Comparison of ENCODE assay signal across 26 mouse cellular contexts in genomic region chr6:28486008-28486407, GRCm38 (mm10). TPM values are rescaled to one million over a fixed set of nuclear protein-coding genes. Genes with fewer than 3 reads are reported as not detected.
A peak's percentile ranks its signal among the peaks of the same experiment; 100 is the strongest.
DNase-seq lines count a peak whose midpoint lies in the region; ATAC-seq and TF ChIP-seq lines count a peak whose summit lies in the region.
"Had no signal": no experiment of that assay in that cellular context is flagged by ENCODE, and none has a peak within 500 bp of the region (broad histone marks: within the 10 kb centered on the region; RNA-seq: fewer than 3 reads in every experiment).

No protein-coding gene starts in this region.

- no peak overlapping the region for H3K9ac ChIP-seq in heart, postnatal 0 days (replicated peaks; ENCODE audit: low read depth, low read length)
- no peak overlapping the region for H3K9ac ChIP-seq in forebrain, embryonic 12.5 days
- H3K9ac ChIP-seq: hindbrain, embryonic 15.5 days; intestine, embryonic 15.5 days; liver, embryonic 13.5 days; lung, embryonic 15.5 days; midbrain, embryonic 12.5 days; neural tube, embryonic 12.5 days had no signal

- no peak overlapping the region for H3K4me3 ChIP-seq in layer of hippocampus, adult 2 months
- H3K4me3 ChIP-seq in heart, postnatal 0 days (ENCODE audit: low read depth, low read length), result no peak overlapping the region
- H3K4me3 ChIP-seq in myocyte, result no peak overlapping the region
- H3K4me3 ChIP-seq in forebrain, embryonic 12.5 days (replicated peaks), result no peak overlapping the region
- H3K4me3 ChIP-seq in left cerebral cortex, adult 2 months, result no peak overlapping the region
- H3K4me3 ChIP-seq: hindbrain, embryonic 15.5 days; intestine, embryonic 15.5 days; liver, embryonic 13.5 days; lung, embryonic 15.5 days; midbrain, embryonic 12.5 days; neural tube, embryonic 12.5 days had no signal

- peaks cover 73% of the 10 kb centered on the region for H3K4me1 ChIP-seq in heart, postnatal 0 days (ENCODE audit: control insufficient read depth, insufficient read depth)
- peaks cover 21% of the 10 kb centered on the region for H3K4me1 ChIP-seq in forebrain, embryonic 12.5 days

- no peak for TF ChIP-seq EP300 in heart, postnatal 0 days (IDR thresholded peaks at IDR 0.05; ENCODE audit: low read depth)

- peaks cover 6% of the 10 kb centered on the region; the same call in 1 of the 2 replicates for H3K36me3 ChIP-seq in heart, postnatal 0 days (replicated peaks; ENCODE audit: control insufficient read depth, insufficient read depth, low read length)
- no peaks in the 10 kb centered on the region for H3K36me3 ChIP-seq in myocyte (ENCODE audit: control insufficient read depth, insufficient read depth)
- H3K36me3 ChIP-seq in forebrain, embryonic 12.5 days (replicated peaks), result peaks cover 11% of the 10 kb centered on the region
- H3K36me3 ChIP-seq: hindbrain, embryonic 15.5 days; intestine, embryonic 15.5 days had no signal

- peak; percentile 87 for ATAC-seq in heart, postnatal 0 days (ENCODE audit: insufficient read depth, low read depth)
- no peak for ATAC-seq in forebrain, embryonic 12.5 days (ENCODE audit: low FRiP score)
- ATAC-seq: forebrain, embryonic 14.5 days; intestine, embryonic 15.5 days; Patski had no signal

- intact Hi-C loops in left cerebral cortex, adult 2 months (cut with DNase I), result no loop called here

- 36% methylated on average over 2 of the region's 2 CpGs for WGBS in heart, postnatal 0 days
- WGBS in forebrain, embryonic 12.5 days, result 92% methylated on average over 2 of the region's 2 CpGs

- no peak for DNase-seq in layer of hippocampus, adult 2 months (ENCODE audit: low spot score in 2 of 2)
- DNase-seq in layer of hippocampus, postnatal 25 days (ENCODE audit: extremely low spot score in 1 of 2, low spot score in 1 of 2), result no peak
- peak; percentile 63 for DNase-seq in heart, adult 8-10 months (ENCODE audit: low spot score)
- peak; percentile 73 for DNase-seq in heart, postnatal 0 days (ENCODE audit: low spot score)
- DNase-seq in frontal cortex, postnatal 10 days (ENCODE audit: low spot score in 2 of 2), result no peak
- DNase-seq in left cerebral cortex, adult 2 months (ENCODE audit: extremely low spot score in 1 of 2, low spot score in 2 of 2), result no peak
- DNase-seq: adrenal gland, postnatal 10 days; cerebellum, adult 11 months; kidney, adult 9 months; kidney, postnatal 25 days; liver, embryonic 13.5 days; thymus, postnatal 36 days had no signal

- no peaks in the 10 kb centered on the region for H3K27me3 ChIP-seq in heart, postnatal 0 days (ENCODE audit: control insufficient read depth, insufficient read depth, low read length)
- H3K27me3 ChIP-seq in myocyte (ENCODE audit: control insufficient read depth, insufficient read depth, insufficient read length), result no peaks in the 10 kb centered on the region
- no peaks in the 10 kb centered on the region for H3K27me3 ChIP-seq in forebrain, embryonic 12.5 days
- H3K27me3 ChIP-seq: hindbrain, embryonic 15.5 days; intestine, embryonic 15.5 days; liver, embryonic 13.5 days; lung, embryonic 15.5 days; midbrain, embryonic 12.5 days; neural tube, embryonic 12.5 days; Patski had no signal

- TF ChIP-seq POLR2A in myocyte (IDR thresholded peaks at IDR 0.05; ENCODE audit: insufficient read length, low read depth), result no peak

- peak overlapping the region; percentile 68; the same call in 1 of the 2 replicates for H3K27ac ChIP-seq in layer of hippocampus, adult 2 months
- H3K27ac ChIP-seq in heart, postnatal 0 days (ENCODE audit: low read depth), result peak overlapping the region; percentile 77
- H3K27ac ChIP-seq in forebrain, embryonic 12.5 days, result no peak overlapping the region
- H3K27ac ChIP-seq in left cerebral cortex, adult 2 months, result no peak overlapping the region
- H3K27ac ChIP-seq: hindbrain, embryonic 15.5 days; intestine, embryonic 15.5 days; liver, embryonic 13.5 days; lung, embryonic 15.5 days; midbrain, embryonic 12.5 days; neural tube, embryonic 12.5 days had no signal

- H3K79me2 ChIP-seq in myocyte (ENCODE audit: control insufficient read depth, insufficient read depth), result peaks cover 99% of the 10 kb centered on the region

- H3K9me3 ChIP-seq in heart, postnatal 0 days (replicated peaks; ENCODE audit: control insufficient read depth, low read length), result no peaks in the 10 kb centered on the region
- H3K9me3 ChIP-seq in forebrain, embryonic 12.5 days, result no peaks in the 10 kb centered on the region
- H3K9me3 ChIP-seq: hindbrain, embryonic 15.5 days; intestine, embryonic 15.5 days; liver, embryonic 13.5 days; lung, embryonic 15.5 days; midbrain, embryonic 12.5 days; neural tube, embryonic 12.5 days had no signal

- H3K4me2 ChIP-seq in heart, postnatal 0 days (ENCODE audit: low read depth, low read length), result peak overlapping the region; percentile 32; the same call in 1 of the 2 replicates
- peak overlapping the region; percentile 85 for H3K4me2 ChIP-seq in myocyte (ENCODE audit: low read depth)
- H3K4me2 ChIP-seq in forebrain, embryonic 12.5 days, result no peak overlapping the region
- H3K4me2 ChIP-seq: hindbrain, embryonic 15.5 days; intestine, embryonic 15.5 days; liver, embryonic 13.5 days; lung, embryonic 15.5 days; midbrain, embryonic 12.5 days; neural tube, embryonic 12.5 days had no signal

- no peak overlapping the region for H3ac ChIP-seq in myocyte (ENCODE audit: control insufficient read depth, insufficient read length)

- TF ChIP-seq CTCF in layer of hippocampus, adult 2 months (conservative IDR thresholded peaks at IDR 0.05), result no peak
- no peak for TF ChIP-seq CTCF in heart, postnatal 0 days (IDR thresholded peaks at IDR 0.05; ENCODE audit: low read depth)
- TF ChIP-seq CTCF in left cerebral cortex, adult 2 months (IDR thresholded peaks at IDR 0.05), result no peak

TF ChIP-seq in myocyte, 11 proteins besides CTCF, POLR2A, EP300 and RAD21:
- TF ChIP-seq CEBPB (IDR thresholded peaks at IDR 0.05; ENCODE audit: insufficient read depth, poor library complexity, severe bottlenecking) (no peak), USF1 (IDR thresholded peaks at IDR 0.05; ENCODE audit: low read depth) (no peak), E2F4 (IDR thresholded peaks at IDR 0.05; ENCODE audit: insufficient read depth) (no peak), POLR2AphosphoS2 (IDR thresholded peaks at IDR 0.05; ENCODE audit: insufficient read length, low read depth) (no peak), MAX (IDR thresholded peaks at IDR 0.05; ENCODE audit: low read depth) (no peak), MYOG (IDR thresholded peaks at IDR 0.05; ENCODE audit: control insufficient read depth in 1 of 3, insufficient read depth in 1 of 3, insufficient read length in 2 of 3, low read depth in 2 of 3) (peak in 1 of 3 experiments; percentile 28), MYOD1 (IDR thresholded peaks at IDR 0.05; ENCODE audit: control insufficient read depth in 1 of 3, insufficient read length in 2 of 3, low read depth in 2 of 3) (peak in 1 of 3 experiments; percentile 66)

RNA-seq across cellular contexts. Expression of gene Snd1, which starts 11.1 kb away (rescaled TPM):
- total RNA-seq in layer of hippocampus, adult 2 months (2021), result 100 to 1,000 TPM; 110 to 112 TPM
- 100 to 1,000 TPM; 113 to 115 TPM for total RNA-seq in layer of hippocampus, postnatal 25 days (2021)
- total RNA-seq in heart, adult 8-10 months (2022), result 10 to 100 TPM; 70.6 to 88.2 (median 80.3) TPM
- 101 and 120 TPM in 2 replicates for total RNA-seq in heart, postnatal 0 days (2014; rRNA removed; ENCODE audit: low replicate concordance)
- 52.2 and 54.7 TPM in 2 replicates for polyA plus RNA-seq in heart, postnatal 0 days (2015; fragmentation: Nextera tagmentation; extraction: Ambion mirVana)
- polyA plus RNA-seq in myocyte (2012; fragmentation: generic; extraction: Trizol), result 190 TPM
- polyA plus RNA-seq in forebrain, embryonic 12.5 days (2016; fragmentation: Nextera tagmentation; extraction: Ambion mirVana), result 104 and 109 TPM in 2 replicates
- total RNA-seq in left cerebral cortex, adult 2 months (2021), result 10 to 100 TPM; 76.7 to 77.9 TPM

RNA-seq across cellular contexts. Expression of gene Pax4, which starts 36.9 kb away (rescaled TPM):
- not detected for total RNA-seq in layer of hippocampus, adult 2 months (2021)
- total RNA-seq in layer of hippocampus, postnatal 25 days (2021), result not detected
- not detected for total RNA-seq in heart, adult 8-10 months (2022)
- total RNA-seq in heart, postnatal 0 days (2014; rRNA removed; ENCODE audit: low replicate concordance), result not detected in 2 replicates
- polyA plus RNA-seq in heart, postnatal 0 days (2015; fragmentation: Nextera tagmentation; extraction: Ambion mirVana), result not detected in 2 replicates
- not detected for polyA plus RNA-seq in myocyte (2012; fragmentation: generic; extraction: Trizol)
- 0.14 TPM in 1 of 2 replicates, not detected in the other for polyA plus RNA-seq in forebrain, embryonic 12.5 days (2016; fragmentation: Nextera tagmentation; extraction: Ambion mirVana)
- total RNA-seq in left cerebral cortex, adult 2 months (2021), result not detected
- total RNA-seq: adrenal gland, postnatal 10 days; megakaryocyte progenitor cell, adult 5-6 weeks; monocyte, adult 5-6 weeks had no signal
- polyA plus RNA-seq: forebrain, embryonic 14.5 days; gonadal fat pad, adult 2 months; hindbrain, embryonic 15.5 days; limb, embryonic 11.5 days; liver, embryonic 13.5 days; lung, embryonic 15.5 days; midbrain, embryonic 12.5 days; neural tube, embryonic 12.5 days; Patski; testis, adult 2 months had no signal

RNA-seq across cellular contexts. Expression of gene Gcc1, which starts 57.8 kb away (rescaled TPM):
- total RNA-seq in layer of hippocampus, adult 2 months (2021), result 10 to 100 TPM; 17.9 to 23.0 TPM
- total RNA-seq in layer of hippocampus, postnatal 25 days (2021), result 10 to 100 TPM; 15.4 to 20.6 TPM
- total RNA-seq in heart, adult 8-10 months (2022), result 10 to 100 TPM in 1 of 4 experiments, 1 to 10 TPM in 3; 7.7 to 12.3 (median 8.9) TPM
- 5.9 and 6.4 TPM in 2 replicates for total RNA-seq in heart, postnatal 0 days (2014; rRNA removed; ENCODE audit: low replicate concordance)
- polyA plus RNA-seq in heart, postnatal 0 days (2015; fragmentation: Nextera tagmentation; extraction: Ambion mirVana), result 4.2 and 4.3 TPM in 2 replicates
- 6.7 TPM for polyA plus RNA-seq in myocyte (2012; fragmentation: generic; extraction: Trizol)
- 14.8 and 16.2 TPM in 2 replicates for polyA plus RNA-seq in forebrain, embryonic 12.5 days (2016; fragmentation: Nextera tagmentation; extraction: Ambion mirVana)
- total RNA-seq in left cerebral cortex, adult 2 months (2021), result 10 to 100 TPM; 20.9 to 25.7 TPM

RNA-seq across cellular contexts. Expression of gene Fscn3, which starts 58.4 kb away (rescaled TPM):
- total RNA-seq in layer of hippocampus, adult 2 months (2021), result not detected
- not detected for total RNA-seq in layer of hippocampus, postnatal 25 days (2021)
- not detected for total RNA-seq in heart, adult 8-10 months (2022)
- total RNA-seq in heart, postnatal 0 days (2014; rRNA removed; ENCODE audit: low replicate concordance), result not detected in 2 replicates
- polyA plus RNA-seq in heart, postnatal 0 days (2015; fragmentation: Nextera tagmentation; extraction: Ambion mirVana), result not detected in 2 replicates
- not detected for polyA plus RNA-seq in myocyte (2012; fragmentation: generic; extraction: Trizol)
- polyA plus RNA-seq in forebrain, embryonic 12.5 days (2016; fragmentation: Nextera tagmentation; extraction: Ambion mirVana), result not detected in 2 replicates
- total RNA-seq in left cerebral cortex, adult 2 months (2021), result not detected
- total RNA-seq: megakaryocyte progenitor cell, adult 5-6 weeks; monocyte, adult 5-6 weeks had no signal
- polyA plus RNA-seq: forebrain, embryonic 14.5 days; hindbrain, embryonic 15.5 days; intestine, embryonic 15.5 days; limb, embryonic 11.5 days; lung, embryonic 15.5 days; midbrain, embryonic 12.5 days; neural tube, embryonic 12.5 days; Patski had no signal

Comparison
In these comparisons a context has a peak if more than half of its experiments do, and no peak if none do; other contexts are left out.
1. DNase-seq: peak in heart, adult 8-10 months (single experiment) and heart, postnatal 0 days (single experiment); none in layer of hippocampus, adult 2 months (0 of 2), layer of hippocampus, postnatal 25 days (0 of 2), frontal cortex, postnatal 10 days (0 of 2) and left cerebral cortex, adult 2 months (0 of 2).
2. H3K27ac ChIP-seq: peak in layer of hippocampus, adult 2 months (single experiment) and heart, postnatal 0 days (single experiment); none in forebrain, embryonic 12.5 days (single experiment) and left cerebral cortex, adult 2 months (single experiment).